Mouse (Mus musculus) heart, embryonic 10.5 days (tissue): Measurements from ENCODE around the gene Iqsec1. TPM values are rescaled to one million over a fixed set of nuclear protein-coding genes. Genes with fewer than 3 reads are reported as not detected.
A peak's percentile ranks its signal among the peaks of the same experiment; 100 is the strongest.

ENCODE experiments used
- DNase-seq: peaks from one replicate; pipeline ENCODE4 v3.0.0-alpha.2; 2017; ENCODE audit warnings: low spot score
- H3K27ac ChIP-seq: fragments of 300-500 bp; sonication (generic); 2 replicates; pipeline ENCODE4 v1.5.1; 2016; ENCODE audit warnings: mild to moderate bottlenecking
- H3K27me3 ChIP-seq: fragments of 300-500 bp; sonication (generic); 2 replicates; pipeline ENCODE4 v1.6.1; 2016; ENCODE audit warnings: mild to moderate bottlenecking; ENCODE audit not compliant: poor library complexity, insufficient read depth, severe bottlenecking
- H3K36me3 ChIP-seq: fragments of 300-500 bp; sonication (generic); 2 replicates; pipeline ENCODE4 v1.6.1; 2016; ENCODE audit warnings: mild to moderate bottlenecking, moderate library complexity
- H3K4me1 ChIP-seq: fragments of 300-500 bp; sonication (generic); 2 replicates; pipeline ENCODE4 v1.6.1; 2016; ENCODE audit warnings: mild to moderate bottlenecking
- H3K4me3 ChIP-seq: fragments of 300-500 bp; sonication (generic); 2 replicates; pipeline ENCODE4 v1.5.1; 2016; ENCODE audit warnings: mild to moderate bottlenecking, moderate library complexity
- H3K9me3 ChIP-seq: fragments of 300-500 bp; sonication (generic); 2 replicates; pipeline ENCODE4 v1.6.1; 2016; ENCODE audit warnings: mild to moderate bottlenecking, moderate library complexity
- WGBS: fragments of 180-500 bp; shearing (Covaris S2); methylation state at CpG from one replicate; pipeline ENCODE4 v1.1.7; 2016; 5-methylcytosine and 5-hydroxymethylcytosine counted together
- polyA plus RNA-seq: library from polyadenylated mRNA; unstranded; fragments of >200 nt; fragmentation: Nextera tagmentation; extraction: Ambion mirVana; gene quantifications from 2 replicates; pipeline ENCODE4 v1.2.1, GENCODE M21; 2016

The Iqsec1 gene
- polyA plus RNA-seq, 1 experiment from 2014 or later: 12.1 TPM

- H3K27me3 ChIP-seq: no peaks in the 10 kb centered on the region
- H3K4me1 ChIP-seq: peaks cover 59% of the 10 kb centered on the region
- DNase-seq: no peak
- no peaks in the 10 kb centered on the region for H3K36me3 ChIP-seq
- 58% methylated on average over 2 of the region's 2 CpGs for WGBS
- H3K4me3 ChIP-seq: no peak overlapping the region
- no peaks in the 10 kb centered on the region for H3K9me3 ChIP-seq
- no peak overlapping the region for H3K27ac ChIP-seq
Measured at GRCm38 (mm10) chr6:90945560-90946230, 42.8 kb downstream of the Iqsec1 start.

DNA sequence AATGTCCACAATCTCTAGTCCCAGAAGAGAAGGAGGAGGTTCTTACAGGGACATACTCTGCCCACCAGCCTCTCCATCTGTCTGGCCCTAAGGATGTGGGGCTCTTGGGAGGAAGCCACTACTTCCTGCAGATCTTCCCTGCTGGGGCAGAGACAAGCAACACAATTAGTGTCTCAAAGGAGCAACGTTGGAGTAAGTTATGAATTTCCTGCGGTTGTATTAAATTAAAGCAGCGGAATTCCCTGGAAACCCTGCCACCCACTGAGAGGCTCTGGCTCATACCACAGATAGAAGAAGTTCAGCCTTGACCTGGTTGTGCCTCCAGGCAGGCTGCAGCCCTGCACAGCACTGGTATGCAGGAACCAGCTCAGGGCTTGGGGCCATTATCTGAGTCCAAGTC, 47.2 kb downstream of the Iqsec1 start:
- Histone ChIP-seq H3K4me1 (peaks cover 67% of the 10 kb centered on the region), H3K4me3 (no peak overlapping the region), H3K36me3 (no peaks in the 10 kb centered on the region), H3K27ac (no peak overlapping the region), H3K9me3 (no peaks in the 10 kb centered on the region), H3K27me3 (no peaks in the 10 kb centered on the region)
- WGBS: 55% methylated on average over 3 of the region's 3 CpGs
- no peak for DNase-seq

DNA sequence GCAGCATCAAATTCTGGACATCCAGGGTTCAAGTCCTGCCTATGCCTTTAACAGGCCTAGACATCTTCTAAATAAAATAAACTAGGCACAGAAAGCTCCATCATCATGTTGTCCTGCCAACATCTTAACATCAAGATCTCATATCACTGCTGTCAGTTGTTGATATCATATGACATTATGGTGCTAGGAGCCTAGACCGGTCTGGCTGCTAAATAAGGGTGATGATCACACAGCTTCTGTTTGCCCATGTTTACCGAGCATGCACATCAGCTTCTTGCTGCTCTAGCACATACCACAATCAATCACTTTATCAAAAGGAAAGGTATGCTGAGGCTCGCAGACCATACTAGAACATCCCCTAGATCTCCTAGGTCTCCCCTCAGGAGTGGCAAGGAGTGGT, 54.8 kb downstream of the Iqsec1 start:
- 89% methylated on average over 3 of the region's 3 CpGs for WGBS
- Histone ChIP-seq H3K9me3 (no peaks in the 10 kb centered on the region), H3K27me3 (no peaks in the 10 kb centered on the region), H3K27ac (no peak overlapping the region), H3K4me3 (no peak overlapping the region), H3K36me3 (peaks cover 8% of the 10 kb centered on the region; the same call in 1 of the 2 replicates), H3K4me1 (peaks cover 41% of the 10 kb centered on the region)
- DNase-seq: no peak

GRCm38 (mm10) chr6:90928806-90929205, 59.7 kb downstream of the Iqsec1 start:
- H3K36me3 ChIP-seq: peaks cover 8% of the 10 kb centered on the region; the same call in 1 of the 2 replicates
- no peaks in the 10 kb centered on the region for H3K27me3 ChIP-seq
- DNase-seq: no peak
- H3K9me3 ChIP-seq: no peaks in the 10 kb centered on the region
- H3K4me3 ChIP-seq: no peak overlapping the region
- H3K27ac ChIP-seq: peak overlapping the region; percentile 39
- WGBS: 74% methylated on average over 2 of the region's 2 CpGs
- H3K4me1 ChIP-seq: peaks cover 58% of the 10 kb centered on the region

DNA sequence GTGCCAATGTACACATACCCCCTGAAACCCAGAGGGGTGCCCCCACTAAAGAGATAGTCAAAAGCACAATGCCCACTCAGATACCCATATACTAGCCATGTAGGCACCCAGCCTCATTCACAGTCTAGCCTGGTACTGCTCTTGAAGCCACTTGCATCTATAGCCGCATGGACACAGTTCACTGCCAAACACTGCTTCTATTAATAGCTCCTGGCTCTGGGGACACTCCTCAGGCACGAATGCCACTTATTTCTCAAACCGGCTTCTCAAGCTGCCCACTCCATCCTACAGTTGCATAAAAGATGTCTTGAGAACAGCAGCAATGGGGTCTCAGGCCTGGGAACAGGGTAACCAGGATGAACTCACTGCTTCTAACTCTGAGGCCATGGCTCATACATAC, 63.0 kb downstream of the Iqsec1 start:
- 46% methylated on average over 3 of the region's 3 CpGs for WGBS
- Histone ChIP-seq H3K36me3 (no peaks in the 10 kb centered on the region), H3K27me3 (no peaks in the 10 kb centered on the region), H3K9me3 (no peaks in the 10 kb centered on the region), H3K27ac (peak overlapping the region; percentile 52; the same call in 1 of the 2 replicates), H3K4me3 (no peak overlapping the region), H3K4me1 (peaks cover 82% of the 10 kb centered on the region)
- no peak for DNase-seq

DNA sequence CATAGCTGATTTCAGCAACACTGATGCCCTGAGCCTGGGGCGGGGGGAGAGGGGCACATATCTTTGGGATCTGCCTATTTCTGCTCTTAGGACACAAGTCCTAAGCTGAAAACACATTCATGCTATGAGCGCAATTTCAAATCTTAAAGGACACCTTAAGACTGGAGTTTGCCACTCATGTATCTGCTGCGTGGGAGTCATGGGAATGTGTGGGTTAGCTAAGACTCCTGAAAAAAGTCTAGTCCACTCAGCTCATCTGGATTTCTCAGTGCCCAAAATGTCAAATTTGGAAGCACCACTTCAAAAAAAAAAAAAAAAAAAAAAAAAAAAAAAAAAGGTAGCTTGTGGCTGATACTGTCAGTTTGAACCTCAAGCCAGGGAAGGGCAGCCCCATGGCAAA, 63.7 kb downstream of the Iqsec1 start:
- WGBS: 83% methylated on average over 3 of the region's 3 CpGs
- no peaks in the 10 kb centered on the region for H3K36me3 ChIP-seq

DNA sequence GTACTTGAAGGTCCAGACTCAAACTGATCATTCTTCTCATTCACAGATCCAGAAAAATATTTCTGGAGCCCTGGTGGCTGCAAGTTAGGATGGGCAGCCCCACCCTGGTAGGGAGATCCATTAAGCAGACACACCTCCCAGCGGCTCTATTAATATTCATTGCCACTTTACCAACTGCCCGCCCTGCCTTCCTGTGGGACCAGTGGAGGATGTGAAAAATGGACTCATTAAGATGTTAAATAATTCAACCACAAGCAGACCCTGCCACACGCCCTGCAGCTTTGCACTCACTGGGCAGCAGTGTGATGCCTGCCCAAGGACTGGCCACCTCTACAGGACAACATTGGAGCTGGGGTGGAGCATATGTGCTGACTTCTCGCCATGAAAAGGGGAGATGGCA, 64.1 kb downstream of the Iqsec1 start:
- WGBS: 72% methylated on average over 4 of the region's 4 CpGs
- Histone ChIP-seq H3K4me1 (peaks cover 86% of the 10 kb centered on the region), H3K36me3 (no peaks in the 10 kb centered on the region), H3K27me3 (no peaks in the 10 kb centered on the region), H3K9me3 (no peaks in the 10 kb centered on the region), H3K4me3 (no peak overlapping the region), H3K27ac (no peak overlapping the region)
- no peak for DNase-seq

More for the DNA sequence above, 63.7 kb downstream of the Iqsec1 start:
- Histone ChIP-seq H3K27me3 (no peaks in the 10 kb centered on the region), H3K27ac (no peak overlapping the region), H3K4me3 (no peak overlapping the region), H3K4me1 (peaks cover 86% of the 10 kb centered on the region), H3K9me3 (no peaks in the 10 kb centered on the region)
- no peak for DNase-seq

GRCm38 (mm10) chr6:90921259-90921946, 67.1 kb downstream of the Iqsec1 start:
- Histone ChIP-seq H3K4me3 (no peak overlapping the region), H3K4me1 (peaks cover 79% of the 10 kb centered on the region), H3K36me3 (no peaks in the 10 kb centered on the region), H3K27ac (no peak overlapping the region), H3K9me3 (no peaks in the 10 kb centered on the region), H3K27me3 (no peaks in the 10 kb centered on the region)
- no peak for DNase-seq
- 70% methylated on average over 9 of the region's 9 CpGs for WGBS

- H3K9me3 ChIP-seq: no peaks in the 10 kb centered on the region
- 32% methylated on average over 5 of the region's 5 CpGs for WGBS
- H3K27ac ChIP-seq: no peak overlapping the region
- no peaks in the 10 kb centered on the region for H3K36me3 ChIP-seq
- DNase-seq: no peak
- H3K4me1 ChIP-seq: peaks cover 76% of the 10 kb centered on the region
- H3K4me3 ChIP-seq: no peak overlapping the region
- H3K27me3 ChIP-seq: no peaks in the 10 kb centered on the region
Measured at GRCm38 (mm10) chr6:90920510-90921220, 67.8 kb downstream of the Iqsec1 start.

DNA sequence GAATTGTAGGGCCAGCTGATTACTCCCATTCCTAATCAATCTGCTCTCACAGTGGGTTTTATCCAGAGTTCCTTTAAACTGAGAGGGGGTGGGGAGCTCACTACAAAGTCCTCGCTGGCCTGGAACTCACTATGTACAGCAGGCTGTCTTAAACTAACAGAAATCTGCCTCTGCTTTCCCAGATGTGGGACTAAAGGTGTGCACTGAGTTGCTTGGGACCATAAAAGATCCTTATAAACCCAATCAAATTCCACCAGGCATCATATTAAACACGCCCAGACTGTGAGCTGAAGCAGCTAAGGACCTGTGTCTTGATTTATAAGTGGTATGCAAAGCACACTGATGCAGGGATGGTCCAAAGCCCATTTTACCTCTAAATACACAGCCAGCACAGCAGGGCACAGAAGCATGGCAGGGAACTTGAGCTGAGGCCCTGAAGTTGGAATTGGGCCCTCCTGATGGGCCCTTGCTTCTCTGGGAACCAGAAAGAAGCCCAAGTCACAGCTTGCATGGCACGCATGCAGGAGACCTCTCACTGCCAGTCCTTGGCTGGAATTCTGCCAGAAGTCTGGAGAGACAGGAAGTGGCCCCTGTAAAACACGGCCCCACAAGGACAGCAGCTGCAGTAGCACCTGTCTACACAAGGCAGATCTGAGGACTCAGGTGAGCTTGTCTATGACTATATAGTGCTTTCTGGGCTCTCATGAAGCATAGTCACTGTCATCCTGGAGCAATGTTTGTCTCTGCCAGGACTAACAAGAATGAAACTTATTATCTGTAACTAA, 68.7 kb downstream of the Iqsec1 start:
- Histone ChIP-seq H3K9me3 (no peaks in the 10 kb centered on the region), H3K36me3 (no peaks in the 10 kb centered on the region), H3K4me1 (peaks cover 71% of the 10 kb centered on the region), H3K27ac (no peak overlapping the region), H3K4me3 (no peak overlapping the region), H3K27me3 (no peaks in the 10 kb centered on the region)
- 47% methylated on average over 4 of the region's 4 CpGs for WGBS
- no peak for DNase-seq

- WGBS: 67% methylated on average over 2 of the region's 2 CpGs
- peaks cover 33% of the 10 kb centered on the region for H3K4me1 ChIP-seq
- H3K27ac ChIP-seq: no peak overlapping the region
- no peak overlapping the region for H3K4me3 ChIP-seq
- H3K36me3 ChIP-seq: no peaks in the 10 kb centered on the region
- no peak for DNase-seq
- H3K9me3 ChIP-seq: no peaks in the 10 kb centered on the region
- no peaks in the 10 kb centered on the region for H3K27me3 ChIP-seq
Measured at GRCm38 (mm10) chr6:90915585-90915984, 72.9 kb downstream of the Iqsec1 start.

- no peaks in the 10 kb centered on the region for H3K9me3 ChIP-seq
- DNase-seq: no peak
- H3K36me3 ChIP-seq: peaks cover 4% of the 10 kb centered on the region; the same call in 1 of the 2 replicates
- 82% methylated on average over 5 of the region's 5 CpGs for WGBS
- no peak overlapping the region for H3K27ac ChIP-seq
- H3K4me3 ChIP-seq: no peak overlapping the region
- H3K4me1 ChIP-seq: peaks cover 19% of the 10 kb centered on the region
- H3K27me3 ChIP-seq: no peaks in the 10 kb centered on the region
Measured at GRCm38 (mm10) chr6:90913771-90914170, 74.7 kb downstream of the Iqsec1 start.
